Mouse (Mus musculus): Measurements from ENCODE around the gene Sytl2. TPM values are rescaled to one million over a fixed set of nuclear protein-coding genes. Genes with fewer than 3 reads are reported as not detected.

Sytl2 gene
- 17.7 and 17.8 TPM in 2 replicates for polyA plus RNA-seq (2012; rRNA removed)

GRCm38 (mm10) chr7:90301942-90302646 lies at the start of gene Sytl2:
Gene Sytl2 (plus strand): TSS chr7:90302252.

GRCm38 (mm10) chr7:90265289-90265970 lies 36.6 kb upstream of the Sytl2 start, which contains the start of gene Ccdc83:
Gene Ccdc83 (minus strand): TSS chr7:90265777.

GRCm38 (mm10) chr7:90426020-90427001 lies 124.3 kb downstream of the Sytl2 start, which contains the start of gene Ccdc89:
Gene Ccdc89 (plus strand): TSS chr7:90426577.

GRCm38 (mm10) chr7:90442518-90443080 lies 140.5 kb downstream of the Sytl2 start, which contains the start of gene Crebzf:
Gene Crebzf (plus strand): TSS chr7:90442729.

GRCm38 (mm10) chr7:90456845-90457468 lies 154.9 kb downstream of the Sytl2 start, which contains the start of gene Tmem126a:
Gene Tmem126a (minus strand): TSS chr7:90457229.

Other genes starting within 250 kb of the Sytl2 start
- gene Picalm, start 172.0 kb upstream of the Sytl2 start, polyA plus RNA-seq (2012; rRNA removed), result 36.2 and 43.5 TPM in 2 replicates
- not detected in 2 replicates for gene Ccdc83, start 36.5 kb upstream of the Sytl2 start, polyA plus RNA-seq (2012; rRNA removed)
- 0.09 and 0.24 TPM in 2 replicates for gene Ccdc89, start 124.3 kb downstream of the Sytl2 start, polyA plus RNA-seq (2012; rRNA removed)
- 62.0 and 69.9 TPM in 2 replicates for gene Crebzf, start 140.5 kb downstream of the Sytl2 start, polyA plus RNA-seq (2012; rRNA removed)
- 10.0 and 11.4 TPM in 2 replicates for gene Tmem126a, start 155.0 kb downstream of the Sytl2 start, polyA plus RNA-seq (2012; rRNA removed)
- 5.4 and 5.5 TPM in 2 replicates for gene Tmem126b, start 173.7 kb downstream of the Sytl2 start, polyA plus RNA-seq (2012; rRNA removed)
- gene Dlg2, start 174.4 kb downstream of the Sytl2 start, polyA plus RNA-seq (2012; rRNA removed), result 0.97 and 1.7 TPM in 2 replicates